Mouse (Mus musculus): ENCODE measurements around the gene Hs1bp3.

- TF ChIP-seq CTCF (IDR thresholded peaks at IDR 0.05; ENCODE audit: control insufficient read depth, insufficient read depth, insufficient read length) (no peak), MYOG (IDR thresholded peaks at IDR 0.05; ENCODE audit: control insufficient read depth, extremely low read depth, insufficient read length) (no peak), USF1 (IDR thresholded peaks at IDR 0.05; ENCODE audit: low read depth) (no peak), MYOD1 (IDR thresholded peaks at IDR 0.05; ENCODE audit: control insufficient read depth, insufficient read length, low read depth) (no peak), MAX (IDR thresholded peaks at IDR 0.05) (no peak), FOSL1 (IDR thresholded peaks at IDR 0.05; ENCODE audit: insufficient read depth, low read length, poor library complexity, severe bottlenecking) (no peak), CEBPB (IDR thresholded peaks at IDR 0.05; ENCODE audit: low read depth) (no peak)
Observed at GRCm38 (mm10) chr12:8300521-8300920, 12.7 kb upstream of the Hs1bp3 start.
